Mouse (Mus musculus): ENCODE data around the gene Zfp326. TPM values are rescaled to one million over a fixed set of nuclear protein-coding genes. Genes with fewer than 3 reads are reported as not detected.

Zfp326 gene
- total and polyA plus RNA-seq, 2 experiments from 2014 or later, result 30.5 to 40.8 TPM

- no peak overlapping the region for H3K4me3 ChIP-seq (ENCODE audit: low read depth, low read length)
- WGBS, result 90% methylated on average over 6 of the region's 6 CpGs
- no peak overlapping the region for H3K4me2 ChIP-seq (ENCODE audit: low read depth, low read length, poor library complexity, severe bottlenecking)
- TF ChIP-seq CTCF (IDR thresholded peaks at IDR 0.05), result peak; percentile 72
- no peaks in the 10 kb centered on the region for H3K4me1 ChIP-seq (ENCODE audit: insufficient read depth, low read length)
- H3K27me3 ChIP-seq (ENCODE audit: insufficient read depth, low read length), result no peaks in the 10 kb centered on the region
- 0 out of 2 replicates have a peak, but pooled peaks cover 2% of the 10 kb centered on the region for H3K36me3 ChIP-seq (ENCODE audit: insufficient read depth, low read length)
- H3K9ac ChIP-seq (replicated peaks; ENCODE audit: low read length, poor library complexity, severe bottlenecking), result no peak overlapping the region
- no peak for DNase-seq (ENCODE audit: low spot score)
- no peak for ATAC-seq (ENCODE audit: low FRiP score)
- H3K27ac ChIP-seq (ENCODE audit: low read depth, low read length), result no peak overlapping the region
- H3K9me3 ChIP-seq (ENCODE audit: low read length), result no peaks in the 10 kb centered on the region
These were observed 41.9 kb downstream of the Zfp326 start for GRCm38 (mm10) chr5:105918289-105918688.

- ATAC-seq (ENCODE audit: low FRiP score), result no peak
- no peak for TF ChIP-seq CTCF (IDR thresholded peaks at IDR 0.05)
These were observed 46.6 kb downstream of the Zfp326 start for GRCm38 (mm10) chr5:105922818-105923487.

GRCm38 (mm10) chr5:105924347-105924746 lies 48.0 kb downstream of the Zfp326 start:
- Histone ChIP-seq H3K4me3 (ENCODE audit: low read depth, low read length) (no peak overlapping the region), H3K27me3 (ENCODE audit: insufficient read depth, low read length) (no peaks in the 10 kb centered on the region), H3K27ac (ENCODE audit: low read depth, low read length) (no peak overlapping the region), H3K9ac (replicated peaks; ENCODE audit: low read length, poor library complexity, severe bottlenecking) (no peak overlapping the region), H3K9me3 (ENCODE audit: low read length) (no peaks in the 10 kb centered on the region), H3K4me1 (ENCODE audit: insufficient read depth, low read length) (no peaks in the 10 kb centered on the region), H3K4me2 (ENCODE audit: low read depth, low read length, poor library complexity, severe bottlenecking) (no peak overlapping the region), H3K36me3 (ENCODE audit: insufficient read depth, low read length) (no peaks in the 10 kb centered on the region)
- TF ChIP-seq CTCF (IDR thresholded peaks at IDR 0.05), result no peak
- WGBS, result 85% methylated on average over 8 of the region's 8 CpGs
- ATAC-seq (ENCODE audit: low FRiP score) (no peak), DNase-seq (ENCODE audit: low spot score) (no peak)

More at GRCm38 (mm10) chr5:105922818-105923487, 46.6 kb downstream of the Zfp326 start:
- no peak overlapping the region for H3K4me3 ChIP-seq (ENCODE audit: low read depth, low read length)
- no peaks in the 10 kb centered on the region for H3K4me1 ChIP-seq (ENCODE audit: insufficient read depth, low read length)
- no peak overlapping the region for H3K27ac ChIP-seq (ENCODE audit: low read depth, low read length)
- no peak for DNase-seq (ENCODE audit: low spot score)
- 0 out of 2 replicates have a peak, but pooled peaks cover 2% of the 10 kb centered on the region for H3K36me3 ChIP-seq (ENCODE audit: insufficient read depth, low read length)
- H3K9me3 ChIP-seq (ENCODE audit: low read length), result no peaks in the 10 kb centered on the region
- H3K9ac ChIP-seq (replicated peaks; ENCODE audit: low read length, poor library complexity, severe bottlenecking), result no peak overlapping the region
- H3K27me3 ChIP-seq (ENCODE audit: insufficient read depth, low read length), result no peaks in the 10 kb centered on the region
- WGBS, result 30% methylated on average over 12 of the region's 12 CpGs
- H3K4me2 ChIP-seq (ENCODE audit: low read depth, low read length, poor library complexity, severe bottlenecking), result no peak overlapping the region

- Histone ChIP-seq H3K9ac (replicated peaks; ENCODE audit: low read length, poor library complexity, severe bottlenecking) (no peak overlapping the region), H3K27me3 (ENCODE audit: insufficient read depth, low read length) (no peaks in the 10 kb centered on the region), H3K4me2 (ENCODE audit: low read depth, low read length, poor library complexity, severe bottlenecking) (no peak overlapping the region), H3K4me3 (ENCODE audit: low read depth, low read length) (no peak overlapping the region), H3K36me3 (ENCODE audit: insufficient read depth, low read length) (no peaks in the 10 kb centered on the region), H3K9me3 (ENCODE audit: low read length) (no peaks in the 10 kb centered on the region), H3K4me1 (ENCODE audit: insufficient read depth, low read length) (no peaks in the 10 kb centered on the region), H3K27ac (ENCODE audit: low read depth, low read length) (no peak overlapping the region)
- 62% methylated on average over 14 of the region's 14 CpGs for WGBS
- TF ChIP-seq CTCF (IDR thresholded peaks at IDR 0.05), result peak; percentile 75
- DNase-seq (ENCODE audit: low spot score), result peak; percentile 30
- ATAC-seq (ENCODE audit: low FRiP score), result peak; percentile 60; the same call in 1 of the 2 replicates
These were observed 49.3 kb downstream of the Zfp326 start for GRCm38 (mm10) chr5:105925568-105926255.

- Histone ChIP-seq H3K27me3 (ENCODE audit: insufficient read depth, low read length) (no peaks in the 10 kb centered on the region), H3K9me3 (ENCODE audit: low read length) (no peaks in the 10 kb centered on the region), H3K27ac (ENCODE audit: low read depth, low read length) (no peak overlapping the region), H3K36me3 (ENCODE audit: insufficient read depth, low read length) (no peaks in the 10 kb centered on the region), H3K4me2 (ENCODE audit: low read depth, low read length, poor library complexity, severe bottlenecking) (no peak overlapping the region), H3K9ac (replicated peaks; ENCODE audit: low read length, poor library complexity, severe bottlenecking) (no peak overlapping the region), H3K4me3 (ENCODE audit: low read depth, low read length) (no peak overlapping the region), H3K4me1 (ENCODE audit: insufficient read depth, low read length) (no peaks in the 10 kb centered on the region)
- DNase-seq (ENCODE audit: low spot score), result peak; percentile 42
- 29% methylated on average over 3 of the region's 3 CpGs for WGBS
- ATAC-seq (ENCODE audit: low FRiP score), result no peak
- TF ChIP-seq CTCF (IDR thresholded peaks at IDR 0.05), result peak; percentile 81
These were observed 53.9 kb downstream of the Zfp326 start for GRCm38 (mm10) chr5:105930282-105930681.

GRCm38 (mm10) chr5:105932392-105932791 lies 56.0 kb downstream of the Zfp326 start:
- Histone ChIP-seq H3K4me2 (ENCODE audit: low read depth, low read length, poor library complexity, severe bottlenecking) (no peak overlapping the region), H3K27me3 (ENCODE audit: insufficient read depth, low read length) (no peaks in the 10 kb centered on the region), H3K4me1 (ENCODE audit: insufficient read depth, low read length) (no peaks in the 10 kb centered on the region), H3K9me3 (ENCODE audit: low read length) (no peaks in the 10 kb centered on the region), H3K9ac (replicated peaks; ENCODE audit: low read length, poor library complexity, severe bottlenecking) (no peak overlapping the region), H3K36me3 (ENCODE audit: insufficient read depth, low read length) (no peaks in the 10 kb centered on the region), H3K4me3 (ENCODE audit: low read depth, low read length) (no peak overlapping the region), H3K27ac (ENCODE audit: low read depth, low read length) (no peak overlapping the region)
- ATAC-seq (ENCODE audit: low FRiP score) (peak; percentile 27; the same call in 1 of the 2 replicates), DNase-seq (ENCODE audit: low spot score) (no peak)
- no peak for TF ChIP-seq CTCF (IDR thresholded peaks at IDR 0.05)
- WGBS, result 95% methylated on average over 1 of the region's 1 CpGs

Measured in midbrain, postnatal 0 days (tissue).